Mouse (Mus musculus) adrenal gland, adult 10 weeks (tissue): ENCODE measurements around the gene Cdc42ep1. TPM values are rescaled to one million over a fixed set of nuclear protein-coding genes. Genes with fewer than 3 reads are reported as not detected.

ENCODE experiments used
- polyA plus RNA-seq: library from polyadenylated mRNA; stranded (reverse); fragments of 350-450 nt; fragmentation: Illumina TruSeq; extraction: RNeasy Lipid Tissue Mini Kit (QIAGEN cat#74804); gene quantifications from one replicate; pipeline ENCODE4 v1.2.3, GENCODE M21; 2014; ENCODE audit warnings: low read depth, low replicate concordance

The Cdc42ep1 gene
- 0.35 TPM for polyA plus RNA-seq

GRCm38 (mm10) chr15:78842371-78843163 lies at the start of gene Cdc42ep1:
Gene Cdc42ep1, plus strand, starts transcription at chr15:78842624.

GRCm38 (mm10) chr15:78802776-78803391 lies 39.5 kb upstream of the Cdc42ep1 start, which contains the start of gene Card10:
Gene Card10, minus strand, starts transcription at chr15:78803042.

GRCm38 (mm10) chr15:78855303-78855965 lies 13.0 kb downstream of the Cdc42ep1 start, which contains the start of gene Lgals2:
Gene Lgals2, minus strand, starts transcription at chr15:78855529.

DNA sequence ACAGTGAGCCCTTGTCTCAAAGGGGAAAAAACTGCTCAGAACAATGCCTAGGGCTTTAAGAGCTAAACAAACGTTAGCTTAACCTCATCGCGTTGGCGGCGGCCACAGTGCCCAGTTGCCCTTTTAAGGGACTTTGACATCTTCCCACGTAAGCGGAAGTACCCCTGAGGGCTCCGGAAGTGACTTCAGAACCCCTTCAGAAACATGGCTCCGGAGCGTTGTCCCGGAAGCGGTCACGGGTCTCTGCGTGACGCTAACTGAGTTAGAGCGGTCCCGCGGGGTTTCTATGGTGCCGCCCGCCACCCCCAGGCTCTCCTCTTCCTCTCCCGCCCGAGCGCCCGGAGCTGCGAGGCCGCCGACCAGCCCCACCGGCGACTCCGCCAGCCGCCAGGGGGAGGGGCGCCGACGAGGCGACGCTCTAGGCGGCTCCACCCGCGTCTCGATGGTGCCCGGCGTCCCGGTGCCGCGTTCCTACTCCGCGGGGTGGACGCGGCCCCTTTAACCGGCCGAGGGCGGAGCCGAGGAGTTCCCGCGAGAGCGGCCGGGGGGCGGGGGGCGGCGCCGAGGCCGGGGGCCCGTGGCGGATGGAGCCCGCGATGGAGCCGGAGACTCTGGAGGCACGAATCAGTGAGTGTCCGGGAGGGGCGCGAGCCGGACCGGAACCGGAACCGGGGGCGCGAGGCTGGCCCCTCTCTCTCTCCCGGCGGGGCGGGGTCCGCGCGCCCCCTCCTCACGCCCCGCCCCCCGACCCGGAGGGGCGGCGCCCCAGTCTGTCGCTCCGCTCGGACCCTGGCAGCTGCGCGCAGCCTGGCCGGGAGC lies 34.8 kb downstream of the Cdc42ep1 start, which contains the start of gene Gga1:
Gene Gga1, plus strand, starts transcription at position 200 of the 819 bp plus-strand sequence.

GRCm38 (mm10) chr15:78899409-78899739 lies 57.0 kb downstream of the Cdc42ep1 start, which contains the start of gene Gm49510:
Gene Gm49510, plus strand, starts transcription at chr15:78899667.

DNA sequence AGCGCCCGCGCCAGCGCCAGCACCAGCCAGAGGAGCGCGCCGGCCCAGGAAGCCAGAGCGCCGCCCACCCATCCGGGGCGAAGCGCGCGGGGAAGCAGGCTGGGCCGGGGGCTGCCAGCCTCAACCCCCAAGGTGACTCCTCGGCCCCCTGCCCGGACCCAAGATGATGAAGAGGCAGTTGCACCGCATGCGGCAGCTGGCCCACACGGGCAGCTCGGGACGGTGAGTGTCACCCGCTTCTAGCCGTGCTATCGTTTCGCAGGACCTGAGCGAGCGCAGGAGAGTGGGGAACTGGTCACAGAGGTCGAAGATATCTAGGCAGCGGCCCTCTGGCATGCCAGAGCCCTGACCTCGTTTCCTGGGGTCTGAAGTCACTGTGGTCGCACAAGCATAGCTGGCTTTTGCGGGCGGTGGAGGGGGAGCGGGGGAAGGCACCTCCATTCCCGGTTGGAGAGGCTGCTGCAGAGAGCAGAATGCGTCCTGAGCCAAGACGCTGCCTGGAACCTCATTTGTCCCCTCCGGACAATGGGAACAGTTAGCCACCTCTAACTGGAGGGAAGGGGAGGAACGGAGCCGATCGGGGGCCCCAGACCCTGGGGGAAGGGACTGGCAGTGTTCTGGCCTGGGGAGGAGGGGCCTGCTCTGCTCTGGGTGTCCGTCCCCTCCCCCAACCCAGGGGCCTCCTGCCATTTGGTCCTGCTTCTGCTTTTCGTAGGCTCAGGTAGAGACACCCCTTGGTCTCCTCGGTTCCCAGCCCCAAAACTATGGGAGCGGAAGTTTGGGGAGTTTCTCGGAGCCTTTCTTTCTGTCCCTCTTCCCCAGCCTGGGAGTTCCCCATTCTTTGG lies 57.5 kb downstream of the Cdc42ep1 start, which contains the start of gene Sh3bp1:
Gene Sh3bp1, plus strand, starts transcription at position 29 of the 845 bp plus-strand sequence.

Other genes with a start within 250 kb of the Cdc42ep1 start
- gene Cyth4, start 245.6 kb upstream of the Cdc42ep1 start, polyA plus RNA-seq: 0.76 TPM
- gene Elfn2, start 123.9 kb upstream of the Cdc42ep1 start, polyA plus RNA-seq: not detected
- gene Mfng, start 69.1 kb upstream of the Cdc42ep1 start, polyA plus RNA-seq: 0.64 TPM
- gene Card10, start 39.6 kb upstream of the Cdc42ep1 start, polyA plus RNA-seq: 0.12 TPM
- gene Lgals2, start 12.9 kb downstream of the Cdc42ep1 start, polyA plus RNA-seq: not detected
- 2.8 TPM for gene Gga1, start 34.6 kb downstream of the Cdc42ep1 start, polyA plus RNA-seq
- not detected for gene Gm49510, start 57.0 kb downstream of the Cdc42ep1 start, polyA plus RNA-seq
- 1.7 TPM for gene Sh3bp1, start 57.1 kb downstream of the Cdc42ep1 start, polyA plus RNA-seq
- 0.76 TPM for gene Pdxp, start 71.3 kb downstream of the Cdc42ep1 start, polyA plus RNA-seq
- 6.5 TPM for gene Lgals1, start 84.1 kb downstream of the Cdc42ep1 start, polyA plus RNA-seq
- gene Nol12, start 92.3 kb downstream of the Cdc42ep1 start, polyA plus RNA-seq: 6.2 TPM
- gene Triobp, start 105.1 kb downstream of the Cdc42ep1 start, polyA plus RNA-seq: 4.3 TPM
- gene H1f0, start 185.8 kb downstream of the Cdc42ep1 start, polyA plus RNA-seq: 127 TPM
- gene Galr3, start 199.3 kb downstream of the Cdc42ep1 start, polyA plus RNA-seq: not detected
- 1.3 TPM for gene Ankrd54, start 220.3 kb downstream of the Cdc42ep1 start, polyA plus RNA-seq
- 85.8 TPM for gene Eif3l, start 232.6 kb downstream of the Cdc42ep1 start, polyA plus RNA-seq